Comparison of ENCODE assay signal across 17 mouse cellular contexts in the genomic region with DNA sequence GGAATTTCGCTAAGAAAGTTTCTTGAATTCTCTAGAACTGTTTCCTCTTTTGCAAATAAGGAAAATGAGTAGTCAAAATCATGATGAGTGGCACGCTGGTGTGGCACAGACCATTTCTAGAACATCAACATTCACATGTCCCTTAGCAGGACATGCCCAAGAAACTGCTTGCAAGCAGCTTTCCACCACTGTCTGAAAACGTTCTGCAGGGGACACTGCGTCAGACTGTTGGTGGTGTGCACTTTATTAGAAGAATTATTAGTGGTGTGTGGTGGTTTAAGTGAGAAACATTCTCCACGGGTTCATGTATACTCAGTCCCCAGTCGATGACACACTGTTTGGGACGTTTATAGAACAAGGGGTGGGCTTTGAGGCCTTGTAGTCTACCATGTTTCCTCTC. TPM values are rescaled to one million over a fixed set of nuclear protein-coding genes. Genes with fewer than 3 reads are reported as not detected.
"Had no signal": no experiment of that assay in that cellular context is flagged by ENCODE, and none has a peak within 500 bp of the region (broad histone marks: within the 10 kb centered on the region; RNA-seq: fewer than 3 reads in every experiment).

No protein-coding gene starts in this region.

- H3K4me3 ChIP-seq: neural tube, embryonic 13.5 days; neural tube, embryonic 15.5 days; stomach, embryonic 15.5 days had no signal

- H3K4me1 ChIP-seq: neural tube, embryonic 13.5 days; neural tube, embryonic 15.5 days; stomach, embryonic 15.5 days had no signal

- H3K9ac ChIP-seq: neural tube, embryonic 13.5 days; neural tube, embryonic 15.5 days; stomach, embryonic 15.5 days had no signal

- H3K9me3 ChIP-seq: neural tube, embryonic 13.5 days; neural tube, embryonic 15.5 days; stomach, embryonic 15.5 days had no signal

- DNase-seq: retina, postnatal 1 day; right cerebral cortex, adult 18-20 months; right cerebral cortex, postnatal 14 days; right cerebral cortex, postnatal 25 days; right cerebral cortex, postnatal 4 days; spleen, adult 18-20 months; thymus, adult 18-20 months; thymus, adult 2 months; thymus, postnatal 14 days; thymus, postnatal 25 days; thymus, postnatal 36 days; thymus, postnatal 4 days had no signal

- H3K4me2 ChIP-seq: neural tube, embryonic 13.5 days; neural tube, embryonic 15.5 days; stomach, embryonic 15.5 days had no signal

- H3K27ac ChIP-seq: neural tube, embryonic 13.5 days; neural tube, embryonic 15.5 days; stomach, embryonic 15.5 days; stomach, postnatal 0 days had no signal

- H3K27me3 ChIP-seq: neural tube, embryonic 13.5 days; neural tube, embryonic 15.5 days; stomach, embryonic 15.5 days had no signal

- H3K36me3 ChIP-seq: neural tube, embryonic 13.5 days; neural tube, embryonic 15.5 days; stomach, embryonic 15.5 days had no signal

RNA-seq across cellular contexts. Expression of a gene that starts 40.9 kb away (rescaled TPM):
- total RNA-seq: neutrophil, adult 5-6 weeks had no signal
